Mouse (Mus musculus) cerebellum, postnatal 4 days (tissue): Measurements from ENCODE around the gene Klk1b1.
"Not testable (repeated sequence)": the region's sequence is repeated elsewhere in the genome, so short reads cannot be mapped to it uniquely, and the experiment has no call there.

ENCODE experiments used
- DNase-seq, 2 experiments: peaks; one replicate each; pipeline ENCODE4 v3.0.0; 2022; ENCODE audit warnings: low spot score in 2 of 2, mixed read lengths in 1 of 2

Klk1b1 gene

GRCm38 (mm10) chr7:44004847-44005246 lies 38.3 kb downstream of the Klk1b1 start:
- DNase-seq, result no peak

DNA sequence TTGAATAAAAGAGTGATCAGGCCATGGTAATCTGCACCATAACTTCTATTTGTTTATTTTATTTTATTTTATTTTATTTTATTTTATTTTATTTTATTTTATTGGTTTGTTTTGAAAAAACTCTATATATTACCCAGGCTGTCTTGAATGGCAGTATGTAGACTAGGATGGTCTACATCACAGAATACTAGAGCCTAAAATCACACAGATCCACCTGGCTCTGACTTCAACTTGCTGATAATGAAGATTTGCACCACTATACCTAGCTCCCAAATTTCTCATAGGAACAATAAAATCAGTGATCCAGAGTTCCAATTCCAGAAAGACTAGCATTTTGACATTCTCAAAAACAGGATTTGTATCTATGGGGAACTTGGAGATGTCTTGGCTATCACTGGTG lies 45.3 kb downstream of the Klk1b1 start, which contains the start of gene Klk1b26:
Gene Klk1b26, plus strand, starts transcription at position 301 of the 400 bp plus-strand sequence.
- DNase-seq, result not testable (repeated sequence)

DNA sequence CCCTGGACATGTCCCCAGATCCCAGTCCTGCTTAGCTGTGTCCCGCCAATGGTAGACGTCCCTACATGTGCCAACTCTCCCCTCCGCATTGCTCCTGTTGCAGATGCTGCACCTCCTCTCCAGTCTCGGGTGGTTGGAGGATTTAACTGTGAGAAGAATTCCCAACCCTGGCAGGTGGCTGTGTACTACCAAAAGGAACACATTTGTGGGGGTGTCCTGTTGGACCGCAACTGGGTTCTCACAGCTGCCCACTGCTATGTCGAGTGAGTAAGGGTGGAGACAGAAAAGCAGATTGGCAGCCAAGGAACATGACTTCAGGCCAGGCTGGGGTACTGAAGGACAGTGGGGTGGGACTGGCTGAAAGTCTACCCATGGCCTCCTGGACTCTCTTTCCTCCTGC lies 48.1 kb downstream of the Klk1b1 start:
- DNase-seq, result not testable (repeated sequence)

DNA sequence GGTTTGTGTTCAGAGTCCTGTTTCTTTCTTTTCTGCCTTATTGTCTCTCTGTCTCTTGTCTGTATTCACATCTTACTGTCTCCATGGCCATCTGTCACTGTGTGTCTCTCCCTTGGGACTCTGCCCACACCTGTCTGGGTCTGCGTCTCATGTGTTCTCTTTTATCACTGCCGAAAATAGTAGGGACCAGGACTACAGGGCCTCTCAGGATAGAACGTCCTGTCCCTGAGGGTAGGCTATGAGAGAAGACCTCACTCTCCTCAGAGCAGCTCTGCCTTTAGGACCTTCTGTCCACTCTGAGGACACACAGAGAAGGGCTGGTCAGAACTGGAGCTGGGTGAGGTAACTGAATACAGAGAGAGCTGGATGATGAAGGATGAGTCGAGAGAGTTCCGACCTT lies 48.5 kb downstream of the Klk1b1 start:
- no peak for DNase-seq
